Mouse (Mus musculus): ENCODE measurements around the gene Nf1. TPM values are rescaled to one million over a fixed set of nuclear protein-coding genes. Genes with fewer than 3 reads are reported as not detected.

The Nf1 gene
- polyA plus RNA-seq, 1 experiment from 2014 or later: 10.4 TPM

GRCm38 (mm10) chr11:79590664-79591590 is 251.4 kb downstream of the Nf1 start, which contains the start of gene Rab11fip4:
Rab11fip4 (plus strand) TSS chr11:79591212.
- under 1% methylated on average over 90 of the region's 98 CpGs for WGBS
- Histone ChIP-seq H3K4me1 (ENCODE audit: control insufficient read depth, insufficient read depth, low read length) (peaks cover 23% of the 10 kb centered on the region), H3K27ac (ENCODE audit: low read depth, low read length) (peak within 1 kb of the TSS; percentile 42), H3K9ac (ENCODE audit: low read length) (peak within 1 kb of the TSS; percentile 89), H3K9me3 (ENCODE audit: control insufficient read depth, low read length) (no peaks in the 10 kb centered on the region), H3K36me3 (ENCODE audit: control insufficient read depth, insufficient read depth, low read length) (no peaks in the 10 kb centered on the region), H3K4me3 (ENCODE audit: low read depth, low read length) (peak within 1 kb of the TSS; percentile 76), H3K27me3 (ENCODE audit: control insufficient read depth, insufficient read depth, low read length) (peaks cover 6% of the 10 kb centered on the region; the same call in 1 of the 2 replicates), H3K4me2 (peak within 1 kb of the TSS; percentile 85)
- ATAC-seq (ENCODE audit: low FRiP score) (peak; percentile 73), DNase-seq (ENCODE audit: low spot score, missing footprints) (peak; percentile 95)

GRCm38 (mm10) chr11:79591591-79591975 is 252.1 kb downstream of the Nf1 start:
- DNase-seq (ENCODE audit: low spot score, missing footprints) (peak; percentile 94), ATAC-seq (ENCODE audit: low FRiP score) (peak; percentile 20; the same call in 1 of the 2 replicates)
- WGBS: 18% methylated on average over 5 of the region's 5 CpGs
- no peaks in the 10 kb centered on the region for H3K36me3 ChIP-seq (ENCODE audit: control insufficient read depth, insufficient read depth, low read length)
- H3K4me1 ChIP-seq (ENCODE audit: control insufficient read depth, insufficient read depth, low read length): peaks cover 23% of the 10 kb centered on the region
- no peaks in the 10 kb centered on the region for H3K9me3 ChIP-seq (ENCODE audit: control insufficient read depth, low read length)
- H3K27me3 ChIP-seq (ENCODE audit: control insufficient read depth, insufficient read depth, low read length): peaks cover 6% of the 10 kb centered on the region; the same call in 1 of the 2 replicates
- peak overlapping the region; percentile 85 for H3K4me2 ChIP-seq
- peak overlapping the region; percentile 42 for H3K27ac ChIP-seq (ENCODE audit: low read depth, low read length)
- H3K4me3 ChIP-seq (ENCODE audit: low read depth, low read length): peak overlapping the region; percentile 76
- H3K9ac ChIP-seq (ENCODE audit: low read length): peak overlapping the region; percentile 89

- Histone ChIP-seq H3K4me2 (peak overlapping the region; percentile 19; the same call in 1 of the 2 replicates), H3K4me1 (ENCODE audit: control insufficient read depth, insufficient read depth, low read length) (peaks cover 23% of the 10 kb centered on the region), H3K4me3 (ENCODE audit: low read depth, low read length) (no peak overlapping the region), H3K27me3 (ENCODE audit: control insufficient read depth, insufficient read depth, low read length) (peaks cover 6% of the 10 kb centered on the region; the same call in 1 of the 2 replicates), H3K27ac (ENCODE audit: low read depth, low read length) (no peak overlapping the region), H3K36me3 (ENCODE audit: control insufficient read depth, insufficient read depth, low read length) (no peaks in the 10 kb centered on the region), H3K9ac (ENCODE audit: low read length) (no peak overlapping the region), H3K9me3 (ENCODE audit: control insufficient read depth, low read length) (no peaks in the 10 kb centered on the region)
- WGBS: 38% methylated on average over 11 of the region's 11 CpGs
- peak; percentile 90 for DNase-seq (ENCODE audit: low spot score, missing footprints)
- ATAC-seq (ENCODE audit: low FRiP score): 0 out of 2 replicates have a peak, but pooled peaks have one; percentile 36
Observed at GRCm38 (mm10) chr11:79593495-79593894, 254.0 kb downstream of the Nf1 start.

GRCm38 (mm10) chr11:79610454-79610853 is 271.0 kb downstream of the Nf1 start:
- no peaks in the 10 kb centered on the region for H3K27me3 ChIP-seq (ENCODE audit: control insufficient read depth, insufficient read depth, low read length)
- H3K4me2 ChIP-seq: no peak overlapping the region
- H3K9ac ChIP-seq (ENCODE audit: low read length): no peak overlapping the region; the same call in 1 of the 2 replicates
- H3K4me3 ChIP-seq (ENCODE audit: low read depth, low read length): no peak overlapping the region
- no peaks in the 10 kb centered on the region for H3K36me3 ChIP-seq (ENCODE audit: control insufficient read depth, insufficient read depth, low read length)
- DNase-seq (ENCODE audit: low spot score, missing footprints): no peak
- ATAC-seq (ENCODE audit: low FRiP score): no peak
- peak overlapping the region; percentile 77 for H3K27ac ChIP-seq (ENCODE audit: low read depth, low read length)
- H3K9me3 ChIP-seq (ENCODE audit: control insufficient read depth, low read length): no peaks in the 10 kb centered on the region
- H3K4me1 ChIP-seq (ENCODE audit: control insufficient read depth, insufficient read depth, low read length): peaks cover 67% of the 10 kb centered on the region
- 34% methylated on average over 2 of the region's 2 CpGs for WGBS

GRCm38 (mm10) chr11:79611011-79611666 is 271.6 kb downstream of the Nf1 start:
- peak; percentile 53 for ATAC-seq (ENCODE audit: low FRiP score)
- H3K9ac ChIP-seq (ENCODE audit: low read length): no peak overlapping the region; the same call in 1 of the 2 replicates
- H3K4me3 ChIP-seq (ENCODE audit: low read depth, low read length): no peak overlapping the region
- 0 out of 2 replicates have a peak overlapping the region, but pooled peaks have one; percentile 4 for H3K4me2 ChIP-seq
- H3K27ac ChIP-seq (ENCODE audit: low read depth, low read length): peak overlapping the region; percentile 77
- no peaks in the 10 kb centered on the region for H3K27me3 ChIP-seq (ENCODE audit: control insufficient read depth, insufficient read depth, low read length)
- H3K36me3 ChIP-seq (ENCODE audit: control insufficient read depth, insufficient read depth, low read length): no peaks in the 10 kb centered on the region
- 6% methylated on average over 13 of the region's 13 CpGs for WGBS
- peak; percentile 91 for DNase-seq (ENCODE audit: low spot score, missing footprints)
- no peaks in the 10 kb centered on the region for H3K9me3 ChIP-seq (ENCODE audit: control insufficient read depth, low read length)
- H3K4me1 ChIP-seq (ENCODE audit: control insufficient read depth, insufficient read depth, low read length): peaks cover 72% of the 10 kb centered on the region

- H3K4me3 ChIP-seq (ENCODE audit: low read depth, low read length): no peak overlapping the region
- no peaks in the 10 kb centered on the region for H3K9me3 ChIP-seq (ENCODE audit: control insufficient read depth, low read length)
- H3K4me2 ChIP-seq: no peak overlapping the region
- no peaks in the 10 kb centered on the region for H3K36me3 ChIP-seq (ENCODE audit: control insufficient read depth, insufficient read depth, low read length)
- H3K4me1 ChIP-seq (ENCODE audit: control insufficient read depth, insufficient read depth, low read length): peaks cover 71% of the 10 kb centered on the region
- H3K27ac ChIP-seq (ENCODE audit: low read depth, low read length): no peak overlapping the region
- no peak for DNase-seq (ENCODE audit: low spot score, missing footprints)
- H3K27me3 ChIP-seq (ENCODE audit: control insufficient read depth, insufficient read depth, low read length): no peaks in the 10 kb centered on the region
- no peak for ATAC-seq (ENCODE audit: low FRiP score)
- 0% methylated on average over 1 of the region's 1 CpGs for WGBS
- no peak overlapping the region for H3K9ac ChIP-seq (ENCODE audit: low read length)
Observed at GRCm38 (mm10) chr11:79612046-79612600, 272.6 kb downstream of the Nf1 start.

- no peaks in the 10 kb centered on the region for H3K36me3 ChIP-seq (ENCODE audit: control insufficient read depth, insufficient read depth, low read length)
- H3K4me1 ChIP-seq (ENCODE audit: control insufficient read depth, insufficient read depth, low read length): peaks cover 67% of the 10 kb centered on the region
- no peak overlapping the region for H3K4me3 ChIP-seq (ENCODE audit: low read depth, low read length)
- H3K9ac ChIP-seq (ENCODE audit: low read length): 0 out of 2 replicates have a peak overlapping the region, but pooled peaks have one; percentile 18
- peak; percentile 89 for DNase-seq (ENCODE audit: low spot score, missing footprints)
- ATAC-seq (ENCODE audit: low FRiP score): peak; percentile 57; the same call in 1 of the 2 replicates
- no peaks in the 10 kb centered on the region for H3K27me3 ChIP-seq (ENCODE audit: control insufficient read depth, insufficient read depth, low read length)
- H3K9me3 ChIP-seq (ENCODE audit: control insufficient read depth, low read length): no peaks in the 10 kb centered on the region
- peak overlapping the region; percentile 45 for H3K27ac ChIP-seq (ENCODE audit: low read depth, low read length)
- H3K4me2 ChIP-seq: no peak overlapping the region
- WGBS: 12% methylated on average over 3 of the region's 3 CpGs
Observed at GRCm38 (mm10) chr11:79613084-79613483, 273.6 kb downstream of the Nf1 start.

GRCm38 (mm10) chr11:79613711-79614110 is 274.2 kb downstream of the Nf1 start:
- WGBS: 49% methylated on average over 4 of the region's 4 CpGs
- Histone ChIP-seq H3K4me2 (no peak overlapping the region), H3K9ac (ENCODE audit: low read length) (no peak overlapping the region), H3K36me3 (ENCODE audit: control insufficient read depth, insufficient read depth, low read length) (no peaks in the 10 kb centered on the region), H3K4me1 (ENCODE audit: control insufficient read depth, insufficient read depth, low read length) (peaks cover 62% of the 10 kb centered on the region), H3K4me3 (ENCODE audit: low read depth, low read length) (no peak overlapping the region), H3K27ac (ENCODE audit: low read depth, low read length) (peak overlapping the region; percentile 60), H3K27me3 (ENCODE audit: control insufficient read depth, insufficient read depth, low read length) (no peaks in the 10 kb centered on the region), H3K9me3 (ENCODE audit: control insufficient read depth, low read length) (no peaks in the 10 kb centered on the region)
- no peak for ATAC-seq (ENCODE audit: low FRiP score)
- DNase-seq (ENCODE audit: low spot score, missing footprints): no peak
